Mouse (Mus musculus) left cerebral cortex, adult 11 months (tissue): ENCODE measurements around the gene Sh3bgrl2.

Experiments used
- DNase-seq: peaks from one replicate; pipeline ENCODE4 v3.0.0; 2022; ENCODE audit warnings: low spot score

Gene Sh3bgrl2

DNA sequence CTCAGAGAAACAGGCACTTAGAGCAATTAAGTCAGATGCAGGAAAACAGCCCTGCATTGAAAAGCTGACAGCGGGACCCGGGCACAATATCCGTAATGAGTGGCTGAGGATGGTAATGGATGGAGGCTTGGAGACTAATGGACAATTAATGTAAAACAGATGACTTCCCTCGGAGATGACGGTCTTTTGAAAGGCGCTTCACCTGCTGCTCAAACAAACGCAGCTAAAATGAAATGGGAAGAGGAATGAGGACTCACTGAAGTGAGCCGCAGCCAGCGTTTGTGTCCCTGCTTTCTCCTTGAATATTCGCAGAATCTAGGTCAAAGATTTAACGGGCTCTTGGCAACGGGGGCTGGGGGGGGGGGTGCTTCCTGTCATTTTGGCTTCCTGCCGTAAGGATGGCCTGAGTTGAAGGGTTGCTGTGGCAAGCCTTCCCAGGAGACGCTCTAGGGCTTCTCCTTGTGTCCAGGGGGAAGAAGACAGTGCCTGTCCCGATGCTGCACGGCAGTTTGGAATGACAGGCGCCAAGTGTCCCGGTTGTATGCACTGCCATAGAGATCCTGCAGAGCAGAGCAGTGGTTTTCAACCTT, 138.5 kb downstream of the Sh3bgrl2 start:
- no peak for DNase-seq

DNA sequence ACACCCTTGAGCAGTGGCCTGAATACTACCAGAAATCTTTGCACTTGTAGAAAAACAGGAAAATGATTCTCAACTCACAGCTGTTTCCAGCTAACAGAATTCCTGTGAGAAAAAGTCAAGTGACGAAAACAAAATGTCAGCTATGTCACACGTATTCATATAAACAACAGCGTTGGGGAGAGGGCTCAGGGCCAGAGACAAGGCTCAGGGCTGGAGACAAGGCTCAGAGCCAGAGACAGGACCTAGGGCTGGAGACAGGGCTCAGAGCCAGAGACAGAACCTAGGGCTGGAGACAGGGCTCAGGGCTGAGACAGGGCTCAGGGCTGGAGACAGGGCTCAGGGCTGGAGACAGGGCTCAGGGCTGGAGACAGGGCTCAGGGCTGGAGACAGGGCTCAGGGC, 139.8 kb downstream of the Sh3bgrl2 start:
- no peak for DNase-seq
